Mouse (Mus musculus) spleen, adult 2 months (tissue): Measurements from ENCODE around the gene Il13ra1.

ENCODE experiments used
- CTCF ChIP-seq: fragments of 200-500 bp; IDR thresholded peaks from 2 replicates; pipeline ENCODE4 v1.5.1; 2011; ENCODE audit warnings: mild to moderate bottlenecking, inconsistent platforms; ENCODE audit not compliant: insufficient read depth, insufficient read length, insufficient replicate concordance; ENCODE audit errors: extremely low read depth
- POLR2A ChIP-seq: fragments of 200-500 bp; IDR thresholded peaks from 2 replicates; pipeline ENCODE4 v1.6.1; 2011; ENCODE audit warnings: low read depth, low read length, inconsistent platforms

GRCm38 (mm10) chrX:36150100-36150499, 38.2 kb downstream of the Il13ra1 start:
- TF ChIP-seq CTCF: no peak
- no peak for TF ChIP-seq POLR2A
